8 mouse cellular contexts compared by ENCODE assay signal in genomic region chr13:23423286-23424051, GRCm38 (mm10). TPM values are rescaled to one million over a fixed set of nuclear protein-coding genes. Genes with fewer than 3 reads are reported as not detected.
DNase-seq lines count a peak whose midpoint lies in the region; ATAC-seq lines count a peak whose summit lies in the region.

TSS of gene Abt1 (minus strand) at chr13:23423866.

- WGBS in hindbrain, embryonic 12.5 days = under 1% methylated on average over 48 of the region's 48 CpGs

- H3K4me3 ChIP-seq in hindbrain, embryonic 12.5 days = peak within 1 kb of the TSS; percentile 92

- H3K4me1 ChIP-seq in hindbrain, embryonic 12.5 days = peaks cover 15% of the 10 kb centered on the region

- peak within 1 kb of the TSS; percentile 72 for H3K27ac ChIP-seq in hindbrain, embryonic 12.5 days

- H3K36me3 ChIP-seq in hindbrain, embryonic 12.5 days = peaks cover 31% of the 10 kb centered on the region

- DNase-seq in NIH3T3 (ENCODE audit: low read depth) = peak; percentile 97
- DNase-seq in cerebellum, adult 9-11 months = peak; percentile 91
- peak; percentile 85 to 93 for DNase-seq in frontal cortex, postnatal 10 days (ENCODE audit: low spot score in 2 of 2)
- DNase-seq in layer of hippocampus, postnatal 36 days = peak; percentile 93 to 94
- DNase-seq in lung, postnatal 25 days (ENCODE audit: low spot score) = peak; percentile 93
- DNase-seq in retina, adult 2 months (ENCODE audit: low read depth, low spot score) = peak; percentile 98
- DNase-seq in thymus, postnatal 25 days = peak; percentile 90

- H3K9me3 ChIP-seq in hindbrain, embryonic 12.5 days (replicated peaks) = no peaks in the 10 kb centered on the region

- H3K4me2 ChIP-seq in hindbrain, embryonic 12.5 days (replicated peaks) = peak within 1 kb of the TSS; percentile 91

- peak; percentile 92 for ATAC-seq in hindbrain, embryonic 12.5 days (ENCODE audit: low FRiP score)

- H3K9ac ChIP-seq in hindbrain, embryonic 12.5 days = peak within 1 kb of the TSS; percentile 75

- no peaks in the 10 kb centered on the region for H3K27me3 ChIP-seq in hindbrain, embryonic 12.5 days

RNA-seq across cellular contexts. Expression of gene Abt1, which starts in this region (rescaled TPM):
- 11.6 and 12.0 TPM in 2 replicates for polyA plus RNA-seq in hindbrain, embryonic 12.5 days (2016; fragmentation: Nextera tagmentation; extraction: Ambion mirVana)
- total RNA-seq in layer of hippocampus, postnatal 36 days (2021) = 1 to 10 TPM; 7.9 to 8.7 TPM

Comparison
In these comparisons a context has a peak if more than half of its experiments do, and no peak if none do; other contexts are left out.
1. Peak in every context shown above with its lines: DNase-seq, ATAC-seq, H3K4me3 ChIP-seq and H3K27ac ChIP-seq.